Mouse (Mus musculus): ENCODE data around the gene Hist1h4d. TPM values are rescaled to one million over a fixed set of nuclear protein-coding genes. Genes with fewer than 3 reads are reported as not detected.
"Not testable (repeated sequence)": the region's sequence is repeated elsewhere in the genome, so short reads cannot be mapped to it uniquely, and the experiment has no call there.

Hist1h4d gene
- total RNA-seq (2014; rRNA removed) = 1,614 and 2,187 TPM in 2 replicates
- polyA plus RNA-seq (2015; fragmentation: Nextera tagmentation; extraction: Ambion mirVana) = 36.9 and 39.6 TPM in 2 replicates

DNA sequence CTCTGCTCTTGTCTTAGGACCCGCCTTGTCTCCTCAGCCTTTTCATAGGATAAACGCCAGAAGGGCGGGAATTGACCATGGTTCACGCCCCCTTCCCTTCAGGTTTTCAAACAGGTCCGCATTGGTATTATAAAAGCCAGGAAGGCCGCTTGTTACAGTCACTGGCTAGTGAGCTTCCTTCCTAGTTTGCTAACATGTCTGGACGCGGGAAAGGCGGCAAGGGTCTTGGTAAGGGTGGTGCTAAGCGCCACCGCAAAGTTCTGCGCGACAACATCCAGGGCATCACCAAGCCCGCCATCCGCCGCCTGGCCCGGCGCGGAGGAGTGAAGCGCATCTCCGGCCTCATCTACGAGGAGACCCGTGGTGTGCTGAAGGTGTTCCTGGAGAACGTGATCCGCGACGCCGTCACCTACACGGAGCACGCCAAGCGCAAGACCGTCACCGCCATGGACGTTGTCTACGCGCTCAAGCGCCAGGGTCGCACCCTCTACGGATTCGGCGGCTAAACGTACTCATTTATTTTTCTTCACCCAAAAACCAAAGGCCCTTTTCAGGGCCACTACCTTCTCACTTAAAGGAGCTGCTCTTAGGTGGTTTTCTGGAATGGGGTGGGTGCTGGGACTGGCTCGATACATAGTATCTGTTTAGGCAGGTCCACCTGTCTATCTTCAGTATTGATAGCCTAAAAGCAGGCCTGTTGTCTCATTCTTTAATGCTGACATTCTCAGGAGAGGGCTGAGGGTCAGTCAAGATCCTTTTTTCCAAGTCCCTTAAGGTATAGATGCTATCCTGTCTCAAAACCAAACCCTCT lies at the start of gene Hist1h4d:
Gene Hist1h4d, plus strand, starts transcription at position 191 of the 811 bp plus-strand sequence.
- H3K4me3 ChIP-seq (ENCODE audit: low read length) = peak within 1 kb of the TSS; percentile 45
- TF ChIP-seq CTCF (IDR thresholded peaks at IDR 0.05; ENCODE audit: low read depth) = no peak
- ATAC-seq (peak; percentile 93), DNase-seq (ENCODE audit: low spot score) (peak; percentile 98)
- peak within 1 kb of the TSS; percentile 77 for H3K4me2 ChIP-seq (ENCODE audit: low read depth, low read length)
- H3K27me3 ChIP-seq (ENCODE audit: insufficient read depth, low read length) = no peaks in the 10 kb centered on the region
- H3K27ac ChIP-seq = peak within 1 kb of the TSS; percentile 67
- no peaks in the 10 kb centered on the region for H3K9me3 ChIP-seq (ENCODE audit: low read length)
- no peaks in the 10 kb centered on the region for H3K36me3 ChIP-seq (ENCODE audit: insufficient read depth, low read length)
- H3K4me1 ChIP-seq (ENCODE audit: insufficient read depth, low read length) = peaks cover 8% of the 10 kb centered on the region; the same call in 1 of the 2 replicates
- peak within 1 kb of the TSS; percentile 56 for H3K9ac ChIP-seq (replicated peaks; ENCODE audit: low read length)
- under 1% methylated on average over 43 of the region's 43 CpGs for WGBS

DNA sequence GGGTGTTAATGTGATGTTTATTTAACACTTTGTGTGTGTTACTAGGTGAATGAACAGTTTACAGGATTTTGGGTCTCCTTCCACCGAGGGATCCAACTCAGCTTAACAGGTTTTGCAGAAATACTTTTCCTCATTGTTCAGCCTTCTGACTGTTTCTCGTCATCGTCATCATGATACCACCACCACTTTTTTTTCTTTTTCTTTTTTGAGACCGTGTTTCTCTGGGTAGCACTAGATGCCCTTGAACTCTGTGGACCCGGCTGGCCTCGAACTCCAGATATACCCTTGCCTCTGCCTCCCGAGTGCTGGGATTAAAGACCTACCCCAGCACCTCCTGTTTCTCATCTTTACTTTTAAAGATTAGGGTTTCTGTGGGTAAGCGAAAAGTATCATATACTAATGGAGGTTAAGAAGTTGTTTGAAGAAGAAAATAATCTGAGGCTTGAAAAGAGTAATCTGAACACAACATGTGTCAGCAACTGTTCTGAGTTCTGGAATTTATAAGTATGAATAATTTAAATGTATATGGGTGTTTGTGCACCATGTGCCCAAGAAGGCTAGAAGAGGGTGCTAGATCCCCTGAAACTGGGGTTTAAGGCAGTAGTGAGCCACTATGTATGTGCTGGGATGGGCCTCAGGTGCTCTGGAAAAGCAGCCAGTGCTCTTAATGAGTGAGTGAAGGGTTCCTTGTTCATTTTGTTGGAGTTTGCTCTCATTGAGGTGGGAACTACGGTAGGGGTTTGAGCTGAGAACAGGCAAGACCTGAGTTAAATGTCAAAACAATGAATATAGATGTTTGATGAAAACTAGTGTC lies 48.9 kb upstream of the Hist1h4d start:
- Histone ChIP-seq H3K4me3 (ENCODE audit: low read length) (peak overlapping the region; percentile 40; the same call in 1 of the 2 replicates), H3K4me1 (ENCODE audit: insufficient read depth, low read length) (peaks cover 7% of the 10 kb centered on the region; the same call in 1 of the 2 replicates), H3K9me3 (ENCODE audit: low read length) (no peaks in the 10 kb centered on the region), H3K4me2 (ENCODE audit: low read depth, low read length) (peak overlapping the region; percentile 61), H3K27me3 (ENCODE audit: insufficient read depth, low read length) (no peaks in the 10 kb centered on the region), H3K27ac (peak overlapping the region; percentile 87; the same call in 1 of the 2 replicates), H3K9ac (replicated peaks; ENCODE audit: low read length) (peak overlapping the region; percentile 54; the same call in 1 of the 2 replicates), H3K36me3 (ENCODE audit: insufficient read depth, low read length) (no peaks in the 10 kb centered on the region)
- no peak for DNase-seq (ENCODE audit: low spot score)
- TF ChIP-seq CTCF (IDR thresholded peaks at IDR 0.05; ENCODE audit: low read depth) = no peak
- no peak for ATAC-seq
- 25% methylated on average over 9 of the region's 9 CpGs for WGBS

DNA sequence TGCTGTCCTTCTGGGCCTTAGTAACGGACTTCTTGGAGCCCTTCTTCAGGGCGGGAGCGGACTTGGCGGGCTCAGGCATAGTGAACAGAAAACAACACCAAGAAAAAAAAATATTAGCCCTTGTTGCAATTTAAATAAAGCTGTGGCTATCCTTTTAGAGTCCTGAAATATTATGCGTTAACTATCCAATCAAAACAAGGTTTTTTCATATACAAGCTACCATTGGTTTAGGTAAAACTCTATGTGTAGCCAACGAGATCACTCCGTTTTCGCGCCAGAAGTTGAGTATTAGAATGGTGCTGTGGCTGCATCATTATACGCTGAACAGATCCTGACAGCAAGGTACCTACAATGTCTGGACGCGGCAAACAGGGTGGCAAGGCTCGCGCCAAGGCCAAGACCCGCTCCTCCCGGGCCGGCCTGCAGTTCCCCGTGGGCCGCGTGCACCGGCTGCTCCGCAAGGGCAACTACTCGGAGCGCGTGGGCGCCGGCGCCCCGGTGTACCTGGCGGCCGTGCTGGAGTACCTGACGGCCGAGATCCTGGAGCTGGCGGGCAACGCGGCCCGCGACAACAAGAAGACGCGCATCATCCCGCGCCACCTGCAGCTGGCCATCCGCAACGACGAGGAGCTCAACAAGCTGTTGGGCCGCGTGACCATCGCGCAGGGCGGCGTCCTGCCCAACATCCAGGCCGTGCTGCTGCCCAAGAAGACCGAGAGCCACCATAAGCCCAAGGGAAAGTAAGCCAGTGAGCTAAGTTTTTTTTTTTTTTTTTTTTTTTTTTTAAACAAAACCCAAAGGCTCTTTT lies 47.6 kb upstream of the Hist1h4d start, which contains the start of gene Hist1h2af:
Gene Hist1h2af, plus strand, starts transcription at position 347 of the 808 bp plus-strand sequence.
- DNase-seq (ENCODE audit: low spot score) = peak; percentile 94
- ATAC-seq = peak; percentile 54
- not testable (repeated sequence) for H3K9me3 ChIP-seq (ENCODE audit: low read length); H3K36me3 ChIP-seq (ENCODE audit: insufficient read depth, low read length); H3K27me3 ChIP-seq (ENCODE audit: insufficient read depth, low read length); H3K4me1 ChIP-seq (ENCODE audit: insufficient read depth, low read length)
- Histone ChIP-seq H3K27ac (peak within 1 kb of the TSS; percentile 64), H3K4me2 (ENCODE audit: low read depth, low read length) (peak within 1 kb of the TSS; percentile 61), H3K4me3 (ENCODE audit: low read length) (peak within 1 kb of the TSS; percentile 49), H3K9ac (replicated peaks; ENCODE audit: low read length) (peak within 1 kb of the TSS; percentile 25; the same call in 1 of the 2 replicates)
- under 1% methylated on average over 25 of the region's 53 CpGs for WGBS

DNA sequence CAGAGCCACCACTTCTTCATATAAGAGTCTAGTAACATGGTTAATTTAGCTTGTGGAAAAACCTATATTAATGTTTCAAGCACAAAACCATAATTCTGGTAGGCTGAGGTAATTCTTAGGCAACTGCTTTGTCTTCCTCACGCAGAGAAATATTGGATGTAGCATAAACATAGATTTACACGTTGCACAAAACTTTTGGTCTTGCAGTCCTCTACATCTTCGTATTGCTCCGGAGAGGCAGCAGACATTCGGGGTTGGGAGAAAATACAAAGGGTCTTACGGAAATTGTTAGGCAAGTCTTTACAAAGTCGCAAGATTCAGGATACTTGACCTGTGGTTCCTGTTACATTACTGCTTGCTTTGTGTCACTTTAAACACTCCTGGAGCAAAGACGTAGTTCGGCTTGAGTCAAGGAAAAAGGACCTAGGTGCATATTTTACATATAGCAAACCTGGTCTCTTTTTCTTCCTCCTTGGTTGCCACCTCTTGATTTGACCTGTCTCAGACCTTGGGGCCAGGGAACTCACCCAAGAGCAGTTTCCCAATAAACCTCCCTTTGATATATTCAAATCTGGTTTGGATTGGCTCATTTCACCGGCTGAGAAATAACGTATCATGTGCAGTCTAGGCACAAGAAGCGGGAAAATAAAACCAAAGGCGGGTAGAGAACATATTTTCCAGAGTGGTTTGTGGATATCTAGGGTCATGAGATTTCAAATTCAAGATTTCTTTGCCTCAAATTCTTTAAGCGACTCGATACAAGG lies 46.8 kb upstream of the Hist1h4d start:
- Histone ChIP-seq H3K4me3 (ENCODE audit: low read length) (peak overlapping the region; percentile 49), H3K27ac (peak overlapping the region; percentile 64; the same call in 1 of the 2 replicates), H3K4me2 (ENCODE audit: low read depth, low read length) (peak overlapping the region; percentile 61), H3K9ac (replicated peaks; ENCODE audit: low read length) (peak overlapping the region; percentile 25; the same call in 1 of the 2 replicates), H3K9me3 (ENCODE audit: low read length) (no peaks in the 10 kb centered on the region), H3K27me3 (ENCODE audit: insufficient read depth, low read length) (no peaks in the 10 kb centered on the region), H3K4me1 (ENCODE audit: insufficient read depth, low read length) (peaks cover 7% of the 10 kb centered on the region; the same call in 1 of the 2 replicates), H3K36me3 (ENCODE audit: insufficient read depth, low read length) (no peaks in the 10 kb centered on the region)
- no peak for TF ChIP-seq CTCF (IDR thresholded peaks at IDR 0.05; ENCODE audit: low read depth)
- DNase-seq (ENCODE audit: low spot score) (no peak), ATAC-seq (0 out of 2 replicates have a peak, but pooled peaks have one; percentile 10)
- WGBS = under 1% methylated on average over 15 of the region's 15 CpGs

DNA sequence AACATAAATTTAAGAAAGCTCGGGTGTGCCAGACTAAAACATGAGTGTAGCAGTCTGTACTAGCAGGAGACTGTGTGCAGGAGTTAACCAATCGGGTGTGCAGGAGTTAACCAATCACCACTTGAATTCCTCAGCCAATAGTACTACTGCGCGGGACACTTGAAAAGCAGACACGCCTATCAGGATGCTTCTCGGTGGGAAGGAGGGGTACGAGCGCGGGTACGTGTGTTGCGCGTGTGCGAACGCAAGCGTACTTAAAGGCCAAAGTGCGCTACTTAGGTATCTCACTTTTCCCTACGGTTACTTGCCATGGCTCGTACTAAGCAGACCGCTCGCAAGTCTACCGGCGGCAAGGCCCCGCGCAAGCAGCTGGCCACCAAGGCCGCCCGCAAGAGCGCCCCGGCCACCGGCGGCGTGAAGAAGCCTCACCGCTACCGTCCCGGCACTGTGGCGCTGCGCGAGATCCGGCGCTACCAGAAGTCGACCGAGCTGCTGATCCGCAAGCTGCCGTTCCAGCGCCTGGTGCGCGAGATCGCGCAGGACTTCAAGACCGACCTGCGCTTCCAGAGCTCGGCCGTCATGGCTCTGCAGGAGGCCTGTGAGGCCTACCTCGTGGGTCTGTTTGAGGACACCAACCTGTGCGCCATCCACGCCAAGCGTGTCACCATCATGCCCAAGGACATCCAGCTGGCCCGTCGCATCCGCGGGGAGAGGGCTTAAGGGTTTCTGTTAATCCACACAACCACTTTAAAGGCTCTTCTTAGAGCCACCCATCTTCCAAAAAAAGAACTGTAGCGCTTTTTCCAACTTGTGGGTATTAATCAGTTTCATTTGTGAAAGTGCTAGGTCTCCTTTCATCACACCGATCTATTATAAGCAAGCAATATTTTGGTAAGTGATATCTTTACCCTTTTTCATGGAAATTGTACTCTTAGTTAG lies 46.0 kb upstream of the Hist1h4d start, which contains the start of gene Hist1h3g:
Gene Hist1h3g, plus strand, starts transcription at position 286 of the 939 bp plus-strand sequence.
- H3K27me3 ChIP-seq (ENCODE audit: insufficient read depth, low read length); H3K9me3 ChIP-seq (ENCODE audit: low read length); H3K36me3 ChIP-seq (ENCODE audit: insufficient read depth, low read length); H3K4me1 ChIP-seq (ENCODE audit: insufficient read depth, low read length): not testable (repeated sequence)
- Histone ChIP-seq H3K4me2 (ENCODE audit: low read depth, low read length) (peak within 1 kb of the TSS; percentile 61), H3K4me3 (ENCODE audit: low read length) (peak within 1 kb of the TSS; percentile 49), H3K9ac (replicated peaks; ENCODE audit: low read length) (peak within 1 kb of the TSS; percentile 25; the same call in 1 of the 2 replicates), H3K27ac (peak within 1 kb of the TSS; percentile 64; the same call in 1 of the 2 replicates)
- WGBS = under 1% methylated on average over 42 of the region's 62 CpGs
- ATAC-seq = peak; percentile 92
- DNase-seq (ENCODE audit: low spot score) = peak; percentile 96

Measured in hindbrain, postnatal 0 days (tissue).